Mouse (Mus musculus): ENCODE measurements around the gene Casc3.

Casc3 gene

GRCm38 (mm10) chr11:98804605-98805004 lies at the start of gene Casc3:
Gene Casc3 (plus strand): TSS chr11:98804905.
- DNase-seq, result no peak

DNA sequence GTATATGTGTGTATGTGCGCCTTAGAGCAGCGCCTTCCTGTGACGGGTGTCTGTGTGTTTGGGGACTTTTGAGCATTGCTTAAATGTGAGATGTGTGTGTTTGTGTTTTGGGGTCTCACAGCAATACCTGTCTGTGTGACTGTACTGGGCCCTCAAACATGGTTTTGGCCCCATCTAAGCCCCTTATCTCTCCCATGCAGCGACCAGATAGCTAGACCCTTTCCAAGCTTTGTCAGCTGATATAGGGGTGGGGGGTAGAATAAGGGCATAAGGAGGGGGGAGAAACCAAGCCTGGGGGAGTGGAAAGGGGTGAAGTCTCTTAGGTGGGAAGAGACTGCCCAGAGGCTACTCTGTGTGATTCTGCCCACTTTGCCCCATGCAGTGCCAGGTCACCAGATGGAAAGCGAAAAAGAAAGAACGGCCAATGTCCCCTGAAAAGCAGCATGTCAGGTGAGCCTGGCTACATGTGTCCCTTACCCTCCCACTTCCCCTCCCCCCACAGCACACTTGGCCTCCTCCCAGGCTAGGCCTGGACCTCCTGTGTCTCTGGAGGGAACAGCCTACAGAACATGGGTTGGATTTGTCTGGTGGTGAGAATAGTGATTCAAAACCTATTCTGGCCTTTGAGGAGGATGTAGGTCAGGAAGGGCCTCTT lies 48.9 kb upstream of the Casc3 start:
- DNase-seq, result peak; percentile 66 to 74

DNA sequence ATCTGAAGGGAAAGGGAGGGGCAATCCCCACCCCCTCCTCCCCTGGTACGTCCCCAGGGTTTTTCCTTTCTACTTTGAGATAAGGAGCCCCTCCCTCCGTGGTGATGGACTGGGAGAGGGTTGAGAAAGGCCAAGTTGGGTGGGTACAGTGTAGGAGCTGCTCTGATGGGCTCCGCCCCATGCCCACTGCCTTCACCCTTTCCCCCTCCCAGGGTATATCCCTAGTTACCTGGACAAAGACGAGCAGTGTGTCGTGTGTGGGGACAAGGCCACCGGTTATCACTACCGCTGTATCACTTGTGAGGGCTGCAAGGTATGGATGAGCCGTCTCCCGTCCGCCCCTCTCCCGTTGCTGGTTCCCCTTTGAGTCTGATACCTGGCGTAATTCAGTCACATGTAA lies 48.0 kb upstream of the Casc3 start:
- no peak for DNase-seq

DNA sequence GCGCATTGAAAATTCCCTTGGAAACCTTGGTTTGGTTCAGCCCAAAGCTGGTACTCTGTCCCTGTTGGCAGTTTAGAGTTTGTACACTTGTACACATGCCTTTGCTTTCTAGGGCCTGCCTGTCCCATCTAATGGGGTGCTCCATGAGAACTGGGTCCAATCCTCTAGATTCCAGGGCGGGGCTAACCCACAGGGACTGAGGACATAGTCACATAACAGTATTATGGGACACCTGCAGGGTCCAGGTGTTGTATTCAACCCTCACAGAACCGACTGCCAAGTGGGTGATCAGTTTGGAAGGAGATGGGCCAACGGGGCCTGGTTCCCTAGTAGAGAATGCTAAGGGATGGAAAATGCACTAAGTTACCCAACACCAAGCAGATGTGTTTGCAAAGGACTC lies 42.8 kb upstream of the Casc3 start:
- peak in 1 of 2 experiments; percentile 4 for DNase-seq

DNA sequence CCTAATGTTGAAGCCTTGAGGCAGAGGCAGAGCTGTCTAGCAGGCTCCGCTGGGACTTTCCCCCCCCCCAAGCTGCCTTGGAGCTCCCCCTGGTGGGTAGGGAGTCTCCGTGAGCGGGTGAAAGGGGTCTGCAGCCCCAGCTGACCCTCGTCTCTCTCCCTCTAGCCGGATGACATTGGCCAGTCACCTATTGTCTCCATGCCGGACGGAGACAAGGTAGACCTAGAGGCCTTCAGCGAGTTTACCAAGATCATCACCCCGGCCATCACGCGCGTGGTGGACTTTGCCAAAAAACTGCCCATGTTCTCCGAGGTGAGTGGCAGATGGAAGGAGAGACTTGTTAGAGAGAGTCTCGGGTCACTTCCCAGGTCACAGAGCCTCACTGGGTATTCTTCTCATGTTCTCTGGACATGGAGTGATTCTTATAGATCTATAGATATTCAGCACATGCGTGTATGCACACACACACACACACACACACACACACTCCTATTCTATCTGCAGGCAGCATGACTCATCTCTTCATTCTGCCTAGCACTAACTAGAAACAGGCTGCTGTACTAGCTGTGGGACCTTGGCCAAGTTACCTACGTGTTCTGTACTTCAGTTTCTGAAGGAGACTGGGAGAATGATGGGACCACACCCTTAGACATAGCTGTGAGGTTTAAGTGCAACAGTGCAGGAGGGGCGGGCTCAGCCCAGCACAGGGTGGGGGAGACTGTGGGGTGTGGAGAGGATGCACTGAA lies 41.8 kb upstream of the Casc3 start:
- peak; percentile 18 to 43 for DNase-seq

DNA sequence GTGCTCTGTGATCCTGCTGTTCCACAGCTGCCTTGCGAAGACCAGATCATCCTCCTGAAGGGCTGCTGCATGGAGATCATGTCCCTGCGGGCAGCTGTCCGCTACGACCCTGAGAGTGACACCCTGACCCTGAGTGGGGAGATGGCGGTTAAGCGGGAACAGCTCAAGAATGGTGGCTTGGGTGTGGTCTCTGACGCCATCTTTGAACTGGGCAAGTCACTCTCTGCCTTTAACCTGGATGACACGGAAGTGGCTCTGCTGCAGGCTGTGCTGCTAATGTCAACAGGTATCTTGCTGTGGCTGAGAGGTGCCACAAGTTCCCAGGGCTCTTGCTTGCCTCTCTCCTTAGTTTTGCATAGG lies 41.2 kb upstream of the Casc3 start:
- no peak for DNase-seq

DNA sequence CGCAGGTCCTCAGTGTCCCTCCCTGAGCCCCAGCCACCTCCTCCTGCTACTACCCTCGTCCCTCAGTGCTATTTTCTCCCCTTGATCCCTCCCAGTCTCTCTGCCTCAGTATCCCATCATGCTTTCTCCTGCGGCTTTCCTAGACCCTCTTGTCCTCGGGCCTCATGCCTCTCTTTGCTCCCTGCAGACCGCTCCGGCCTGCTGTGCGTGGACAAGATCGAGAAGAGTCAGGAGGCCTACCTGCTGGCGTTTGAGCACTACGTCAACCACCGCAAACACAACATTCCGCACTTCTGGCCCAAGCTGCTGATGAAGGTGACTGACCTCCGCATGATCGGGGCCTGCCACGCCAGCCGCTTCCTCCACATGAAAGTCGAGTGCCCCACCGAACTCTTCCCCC lies 40.6 kb upstream of the Casc3 start:
- DNase-seq, result peak in 1 of 2 experiments; percentile 11

DNA sequence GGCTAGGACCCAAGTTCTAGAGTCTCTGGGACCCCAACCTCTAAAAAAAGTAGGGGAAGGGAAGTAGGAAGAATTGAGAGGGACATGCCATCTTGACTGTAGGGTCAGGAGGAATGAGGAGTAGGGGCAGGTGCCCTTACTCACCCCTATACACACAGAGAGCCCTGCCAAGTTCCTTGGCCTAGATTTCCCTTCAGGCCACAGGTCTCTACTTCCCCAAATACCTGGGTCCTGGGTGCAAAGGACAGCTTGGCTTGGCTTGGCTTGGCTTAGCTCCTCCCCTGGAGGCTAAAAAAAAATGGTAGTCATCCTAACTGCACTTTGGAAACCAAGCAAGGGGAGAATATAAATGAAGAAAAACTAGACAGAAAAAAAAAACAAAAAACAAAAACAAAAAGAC lies 40.0 kb upstream of the Casc3 start:
- peak in 1 of 2 experiments; percentile 4 for DNase-seq

GRCm38 (mm10) chr11:98765421-98766309 lies 39.0 kb upstream of the Casc3 start:
- DNase-seq, result peak; percentile 32 to 54

- peak; percentile 53 to 56 for DNase-seq
Observed at GRCm38 (mm10) chr11:98766346-98766745, 38.4 kb upstream of the Casc3 start.

- DNase-seq, result peak; percentile 36 to 43
Observed at GRCm38 (mm10) chr11:98766816-98767215, 37.9 kb upstream of the Casc3 start.

DNA sequence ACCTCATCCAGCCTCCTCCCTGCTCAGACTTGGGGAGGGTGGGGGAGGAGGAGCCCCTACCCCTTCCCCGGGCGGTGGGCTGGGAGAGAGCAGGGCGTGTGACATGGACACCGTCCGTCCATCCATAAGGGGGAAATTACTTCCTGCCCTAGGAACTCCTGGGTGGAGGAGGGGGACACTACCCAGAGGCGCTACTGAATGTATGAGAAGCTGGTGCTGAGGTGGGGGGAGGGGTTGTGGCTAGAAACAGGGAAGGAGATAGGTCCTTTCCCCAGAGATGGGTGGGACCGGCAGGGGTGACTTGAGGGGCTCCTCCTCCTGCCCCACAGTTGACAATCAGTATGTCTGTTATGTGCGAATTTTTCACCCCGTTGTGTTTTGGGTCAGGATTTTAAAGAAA lies 37.4 kb upstream of the Casc3 start:
- DNase-seq, result peak; percentile 49 to 62

DNA sequence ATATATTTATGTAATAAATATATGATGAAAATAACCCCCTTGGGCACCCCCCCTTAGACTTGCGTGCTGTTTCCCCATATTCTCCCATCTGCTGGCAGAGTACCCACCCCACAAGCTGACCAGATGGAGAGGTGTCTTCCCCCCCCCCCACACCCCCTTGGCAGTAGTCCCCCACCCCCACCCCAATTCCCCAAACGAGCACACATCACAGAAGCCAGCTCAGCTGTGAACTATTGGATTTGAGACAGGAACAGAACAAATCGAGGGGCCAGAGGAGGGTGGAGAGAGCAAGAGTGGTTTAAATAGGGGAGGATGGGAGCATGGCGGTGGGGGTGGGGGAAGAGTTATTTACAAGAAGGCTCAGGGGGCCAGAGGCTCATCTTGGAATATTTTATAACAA lies 37.0 kb upstream of the Casc3 start:
- peak in 1 of 2 experiments; percentile 38 for DNase-seq

DNA sequence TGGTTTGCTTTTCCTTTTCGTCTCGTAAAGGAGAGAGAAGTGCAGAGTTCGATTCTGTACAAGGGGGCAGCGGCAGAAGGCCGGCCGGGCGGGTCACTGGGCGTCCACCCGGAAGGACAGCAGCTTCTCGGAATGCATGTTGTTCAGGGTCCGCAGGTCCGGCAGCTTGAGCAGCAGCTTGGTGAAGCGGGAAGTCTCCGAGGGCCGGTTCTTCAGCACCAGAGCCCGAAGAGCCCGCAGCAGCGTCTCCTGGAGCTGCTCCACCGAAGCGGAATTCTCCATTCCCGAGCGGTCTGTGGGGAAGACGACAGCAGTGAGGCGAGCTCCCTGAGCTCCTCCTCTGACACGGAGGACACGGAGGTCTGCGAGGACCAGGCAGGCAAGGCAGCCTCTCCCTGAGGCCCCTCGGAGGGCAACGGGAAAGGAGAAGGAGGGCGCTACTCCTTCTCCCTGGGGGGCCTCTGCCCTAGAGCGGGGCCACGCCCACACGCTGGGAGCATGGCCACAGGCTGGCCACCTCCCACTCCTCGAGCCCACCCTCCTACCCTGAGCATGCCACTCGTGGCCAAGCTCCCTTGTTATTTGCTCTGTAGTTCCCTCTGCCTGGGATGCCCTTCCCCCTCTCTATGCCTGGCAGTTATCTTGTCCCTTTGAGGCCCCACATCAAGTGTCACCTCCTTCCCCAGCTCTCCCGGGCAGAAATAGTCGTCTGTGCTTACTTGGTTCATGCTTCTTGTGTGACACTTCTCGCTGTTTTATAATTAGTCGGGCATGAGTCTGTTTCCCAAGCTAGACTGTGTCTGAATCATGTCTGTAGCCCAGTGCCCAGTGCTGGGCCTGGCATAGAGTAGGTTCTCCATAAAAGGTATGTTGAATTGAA lies 36.3 kb upstream of the Casc3 start:
- DNase-seq, result peak; percentile 61 to 62

- peak in 1 of 2 experiments; percentile 39 for DNase-seq
Observed at GRCm38 (mm10) chr11:98769007-98769954, 35.4 kb upstream of the Casc3 start.

GRCm38 (mm10) chr11:98770096-98770975 lies 34.4 kb upstream of the Casc3 start:
- DNase-seq, result peak; percentile 49 to 53

DNA sequence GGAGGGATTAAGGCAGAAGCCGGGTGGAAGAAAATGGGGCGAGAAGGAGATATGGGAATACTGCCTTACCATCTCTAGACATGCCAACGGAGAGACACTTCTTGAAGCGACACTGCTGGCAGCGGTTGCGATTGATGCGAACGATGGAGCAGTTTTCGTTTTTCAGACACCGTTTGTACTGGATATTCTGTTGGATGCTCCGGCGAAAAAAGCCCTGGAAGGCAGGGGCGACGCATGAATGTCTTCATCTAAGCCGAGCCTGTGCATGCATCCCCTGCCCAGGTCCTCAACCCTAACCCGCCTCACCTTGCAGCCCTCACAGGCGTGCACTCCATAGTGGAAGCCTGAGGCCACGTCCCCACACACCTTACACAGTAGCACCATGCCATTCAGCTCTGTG lies 33.6 kb upstream of the Casc3 start:
- DNase-seq, result peak in 1 of 2 experiments; percentile 37

GRCm38 (mm10) chr11:98771844-98772525 lies 32.7 kb upstream of the Casc3 start:
- peak; percentile 49 to 73 for DNase-seq

DNA sequence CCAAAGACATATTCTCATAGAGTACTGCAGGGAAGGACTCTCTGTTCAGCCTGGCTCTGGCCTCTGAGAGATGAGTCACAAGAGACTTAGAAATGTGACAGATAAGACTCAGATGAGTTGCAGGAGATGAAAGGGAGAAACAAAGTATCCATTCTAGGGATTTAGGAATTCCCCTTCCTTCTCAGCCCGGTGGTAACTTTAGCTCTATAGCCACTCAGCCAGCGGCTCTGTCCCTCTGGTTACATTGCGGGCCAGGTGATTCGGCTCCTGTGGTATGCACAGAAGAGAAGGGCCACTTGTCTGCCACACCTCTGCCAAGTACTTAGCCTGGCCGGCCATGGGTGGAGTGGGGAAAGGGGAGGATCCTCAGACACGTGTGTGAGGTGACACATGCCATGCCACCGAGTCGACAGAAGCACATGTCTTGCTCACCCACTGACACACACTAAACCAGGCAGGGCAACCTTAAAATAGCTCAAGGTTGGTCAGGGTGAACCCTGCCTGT lies 32.0 kb upstream of the Casc3 start:
- DNase-seq, result peak; percentile 67 to 70
